Mouse (Mus musculus) CH12.LX (cell line): ENCODE data around the gene Bcas3. TPM values are rescaled to one million over a fixed set of nuclear protein-coding genes. Genes with fewer than 3 reads are reported as not detected.

ENCODE experiments used
- DNase-seq: peaks from one replicate; pipeline ENCODE4 v3.0.0-alpha.2; 2013; ENCODE audit errors: extremely low read depth
- H3K27ac ChIP-seq: 2 replicates; pipeline ENCODE4 v1.5.1; 2012; ENCODE audit warnings: low read depth, mild to moderate bottlenecking, control low read depth, moderate library complexity; ENCODE audit not compliant: insufficient read depth
- H3K27me3 ChIP-seq: replicated peaks from 2 replicates; pipeline ENCODE3; 2012; ENCODE audit warnings: inconsistent platforms
- H3K36me3 ChIP-seq, 2 experiments: replicated peaks in 1 of 2; 2 replicates each; pipeline versions ENCODE3 to v1.6.1; 2012; ENCODE audit warnings: inconsistent platforms in 1 of 2, low read length in 1 of 2, mild to moderate bottlenecking in 1 of 2, mixed read lengths in 1 of 2, moderate library complexity in 1 of 2; ENCODE audit not compliant: control insufficient read depth in 1 of 2, insufficient read depth in 1 of 2
- H3K4me1 ChIP-seq, 2 experiments: 2 replicates each; pipeline ENCODE4 v1.6.1; 2012; ENCODE audit warnings: inconsistent platforms in 1 of 2, moderate library complexity in 1 of 2; ENCODE audit not compliant: insufficient read depth in 2 of 2, control insufficient read depth in 1 of 2
- H3K4me2 ChIP-seq: 2 replicates; pipeline ENCODE4 v1.6.1; 2012; ENCODE audit warnings: low read depth, mild to moderate bottlenecking, control low read depth; ENCODE audit not compliant: poor library complexity, insufficient read depth, severe bottlenecking
- H3K4me3 ChIP-seq, 3 experiments: fragments of 150-350 bp in 1 of 3; sonication (generic) in 1 of 3; replicated peaks in 1 of 3; 2 replicates each; pipeline versions ENCODE3 to v1.5.1; 2011 to 2012; ENCODE audit warnings: low read depth in 2 of 3, low read length in 2 of 3, mild to moderate bottlenecking in 2 of 3, moderate library complexity in 2 of 3, control low read depth in 1 of 3, improper control_type of control experiment in 1 of 3, inconsistent platforms in 1 of 3, mixed read lengths in 1 of 3; ENCODE audit not compliant: poor library complexity in 1 of 3
- H3K79me2 ChIP-seq: replicated peaks from 2 replicates; pipeline ENCODE4 v1.6.1; 2012; ENCODE audit warnings: mild to moderate bottlenecking, moderate library complexity; ENCODE audit not compliant: control insufficient read depth, poor library complexity, insufficient read depth, severe bottlenecking; ENCODE audit errors: extremely low read depth
- H3K9ac ChIP-seq: 2 replicates; pipeline ENCODE4 v1.6.1; 2012; ENCODE audit warnings: low read depth, mild to moderate bottlenecking, control low read depth, moderate library complexity; ENCODE audit not compliant: insufficient read depth
- H3K9me3 ChIP-seq: replicated peaks from 2 replicates; pipeline ENCODE3; 2012; ENCODE audit warnings: low read length, inconsistent platforms, mixed read lengths
- CHD2 ChIP-seq: IDR thresholded peaks from 2 replicates; pipeline ENCODE4 v1.6.1; 2011; ENCODE audit warnings: low read length, improper control_type of control experiment
- ETS1 ChIP-seq: conservative IDR thresholded peaks from 2 replicates; pipeline ENCODE4 v1.6.1; 2012; ENCODE audit warnings: low read depth, mild to moderate bottlenecking, inconsistent platforms, low read length, improper control_type of control experiment, moderate library complexity
- HCFC1 ChIP-seq: IDR thresholded peaks from 2 replicates; pipeline ENCODE4 v1.6.1; 2012; ENCODE audit warnings: low read depth, mild to moderate bottlenecking, inconsistent platforms, low read length, improper control_type of control experiment
- IRF4 ChIP-seq: IDR thresholded peaks from 2 replicates; pipeline ENCODE4 v1.6.1; 2014; ENCODE audit warnings: low read depth, mild to moderate bottlenecking, inconsistent platforms, low read length, improper control_type of control experiment
- MAFK ChIP-seq: IDR thresholded peaks from 2 replicates; pipeline ENCODE4 v1.6.1; 2011; ENCODE audit warnings: low read length, improper control_type of control experiment; ENCODE audit not compliant: insufficient replicate concordance
- MAX ChIP-seq: IDR thresholded peaks from 2 replicates; pipeline ENCODE4 v1.6.1; 2011; ENCODE audit warnings: low read length, improper control_type of control experiment
- MAZ ChIP-seq: IDR thresholded peaks from 2 replicates; pipeline ENCODE4 v1.6.1; 2012; ENCODE audit warnings: low read depth, mild to moderate bottlenecking, inconsistent platforms, low read length, improper control_type of control experiment, moderate library complexity
- MEF2A ChIP-seq: IDR thresholded peaks from 2 replicates; pipeline ENCODE4 v1.6.1; 2014; ENCODE audit warnings: low read depth, mild to moderate bottlenecking, inconsistent platforms, low read length, improper control_type of control experiment, borderline replicate concordance
- MXI1 ChIP-seq: IDR thresholded peaks from 2 replicates; pipeline ENCODE4 v1.6.1; 2011; ENCODE audit warnings: mild to moderate bottlenecking, low read depth, low read length, improper control_type of control experiment
- MYC ChIP-seq: IDR thresholded peaks from 2 replicates; pipeline ENCODE4 v1.6.1; 2011; ENCODE audit warnings: low read depth, mild to moderate bottlenecking, improper control_type of control experiment, low read length
- NELFE ChIP-seq: IDR thresholded peaks from 2 replicates; pipeline ENCODE4 v1.6.1; 2011; ENCODE audit warnings: low read depth, low read length, improper control_type of control experiment
- NRF1 ChIP-seq: IDR thresholded peaks from 2 replicates; pipeline ENCODE4 v1.6.1; 2014; ENCODE audit warnings: low read depth, mild to moderate bottlenecking, inconsistent platforms, low read length, improper control_type of control experiment, moderate library complexity
- PAX5 ChIP-seq: IDR thresholded peaks from 2 replicates; pipeline ENCODE4 v1.6.1; 2012; ENCODE audit warnings: low read length, inconsistent platforms, mixed read lengths
- POLR2A ChIP-seq: IDR thresholded peaks from 2 replicates; pipeline ENCODE4 v1.6.1; 2011; ENCODE audit warnings: low read depth, mild to moderate bottlenecking, improper control_type of control experiment, low read length
- RCOR1 ChIP-seq: conservative IDR thresholded peaks from 2 replicates; pipeline ENCODE4 v1.6.1; 2012; ENCODE audit warnings: low read depth, mild to moderate bottlenecking, inconsistent platforms, low read length, improper control_type of control experiment
- SMC3 ChIP-seq: IDR thresholded peaks from 2 replicates; pipeline ENCODE4 v1.6.1; 2011; ENCODE audit warnings: low read depth, low read length, improper control_type of control experiment
- TCF12 ChIP-seq: IDR thresholded peaks from 2 replicates; pipeline ENCODE4 v1.6.1; 2014; ENCODE audit warnings: low read depth, mild to moderate bottlenecking, inconsistent platforms, low read length, improper control_type of control experiment
- UBTF ChIP-seq: IDR thresholded peaks from 2 replicates; pipeline ENCODE4 v1.6.1; 2012; ENCODE audit warnings: low read depth, mild to moderate bottlenecking, inconsistent platforms, low read length, improper control_type of control experiment, moderate library complexity
- USF2 ChIP-seq: conservative IDR thresholded peaks from 2 replicates; pipeline ENCODE4 v1.6.1; 2011; ENCODE audit warnings: low read depth, low read length, improper control_type of control experiment
- dilution Hi-C: fragments of 300-500 bp; cut with MboI; formaldehyde crosslinking; loops from 2 replicates; pipeline ENCODE4 v1.14.3; 2020; ENCODE audit warnings: low sequenced_read_pairs; ENCODE audit not compliant: extremely low pct_unique_long_range_greater_than_20kb, extremely low pct_ligation_motif_present
- in situ Hi-C: fragments of 300-500 bp; cut with MboI; formaldehyde crosslinking; loops from 3 replicates; pipeline ENCODE4 v1.14.3; 2019; ENCODE audit warnings: low sequenced_read_pairs, low pct_ligation_motif_present, low pct_unique_long_range_greater_than_20kb, mixed read lengths
- polyA plus RNA-seq: library from polyadenylated mRNA; unstranded; fragments of >175 nt; gene quantifications from 2 replicates; pipeline ENCODE4 v1.2.1, GENCODE M21; 2012; ENCODE audit warnings: low read depth; ENCODE audit not compliant: insufficient read length
- total RNA-seq, 2 experiments: library from RNA; depleted of rRNA; stranded (reverse); fragments of 300-350 nt in 1 of 2; fragments of >200 nt in 1 of 2; gene quantifications; 2 replicates each; pipeline ENCODE4 v1.2.3; 2012 to 2014

Gene Bcas3
- total and polyA plus RNA-seq, 3 experiments, result 8.2 to 21.3 (median 9.7) TPM

- H3K9me3 ChIP-seq, result peaks cover 20% of the 10 kb centered on the region
- no peak overlapping the region for H3K27ac ChIP-seq
- H3K4me1 ChIP-seq, result peaks cover 5 to 29% of the 10 kb centered on the region in 2 experiments
- DNase-seq, result no peak
- H3K4me3 ChIP-seq, result no peak overlapping the region
- H3K79me2 ChIP-seq, result no peaks in the 10 kb centered on the region
- H3K36me3 ChIP-seq, result no peaks in the 10 kb centered on the region
- peaks cover 58% of the 10 kb centered on the region for H3K27me3 ChIP-seq
- no peak for TF ChIP-seq ETS1
- no peak for TF ChIP-seq POLR2A
- TF ChIP-seq HCFC1, result no peak
- TF ChIP-seq CHD2, result 0 out of 2 replicates have a peak, but pooled peaks have one; percentile 1
- no peak for TF ChIP-seq MAZ
- TF ChIP-seq RCOR1, result no peak
- TF ChIP-seq UBTF, result no peak
- TF ChIP-seq IRF4, result 0 out of 2 replicates have a peak, but pooled peaks have one; percentile 0
- no peak overlapping the region for H3K4me2 ChIP-seq
- dilution Hi-C loops, result no loop called here
- H3K9ac ChIP-seq, result no peak overlapping the region
- in situ Hi-C loops, result loop anchor here (5.0 kb wide), 1 partner anchor 127 kb away; no protein-coding TSS in a partner anchor
Observed at GRCm38 (mm10) chr11:85844971-85845370, 492.0 kb downstream of the Bcas3 start.

DNA sequence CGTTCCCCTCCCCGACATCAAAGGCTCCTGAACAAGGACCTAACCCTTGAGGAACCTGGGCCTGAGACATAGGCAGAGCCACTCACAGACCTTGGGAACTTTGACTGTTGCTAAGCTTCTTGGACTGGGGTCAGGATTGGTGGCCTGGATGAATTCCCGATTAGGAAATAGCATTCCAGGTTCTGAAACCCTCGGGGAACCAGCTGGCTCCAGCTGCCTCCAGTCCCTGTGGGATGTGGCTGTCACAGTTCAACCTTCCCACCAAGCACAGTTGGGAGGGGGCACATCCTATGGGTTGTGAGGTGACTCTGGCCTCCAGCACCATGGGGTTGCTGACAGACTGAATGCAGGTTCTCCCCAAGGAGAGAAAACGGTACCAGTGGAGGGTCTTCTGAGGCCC is 493.0 kb downstream of the Bcas3 start:
- TF ChIP-seq MAX (no peak), MAZ (no peak), NELFE (no peak), MEF2A (no peak), ETS1 (no peak), MXI1 (no peak), NRF1 (no peak), POLR2A (no peak), MYC (no peak), SMC3 (no peak), UBTF (no peak), USF2 (no peak), MAFK (no peak), TCF12 (no peak), PAX5 (no peak), RCOR1 (no peak)
- H3K4me1 ChIP-seq, result peaks cover 5 to 29% of the 10 kb centered on the region in 2 experiments
- no peaks in the 10 kb centered on the region for H3K79me2 ChIP-seq
- H3K36me3 ChIP-seq, result no peaks in the 10 kb centered on the region
- dilution Hi-C loops (no loop called here), in situ Hi-C loops (loop anchor here (5.0 kb wide), 1 partner anchor 126 kb away; no protein-coding TSS in a partner anchor)
- H3K4me2 ChIP-seq, result no peak overlapping the region
- no peak for DNase-seq
- H3K9ac ChIP-seq, result no peak overlapping the region
- no peak overlapping the region for H3K4me3 ChIP-seq
- no peak overlapping the region for H3K27ac ChIP-seq
- H3K27me3 ChIP-seq, result peaks cover 57% of the 10 kb centered on the region
- H3K9me3 ChIP-seq, result peaks cover 10% of the 10 kb centered on the region
